Comparison of ENCODE assay signal across 9 mouse cellular contexts in the genomic region with DNA sequence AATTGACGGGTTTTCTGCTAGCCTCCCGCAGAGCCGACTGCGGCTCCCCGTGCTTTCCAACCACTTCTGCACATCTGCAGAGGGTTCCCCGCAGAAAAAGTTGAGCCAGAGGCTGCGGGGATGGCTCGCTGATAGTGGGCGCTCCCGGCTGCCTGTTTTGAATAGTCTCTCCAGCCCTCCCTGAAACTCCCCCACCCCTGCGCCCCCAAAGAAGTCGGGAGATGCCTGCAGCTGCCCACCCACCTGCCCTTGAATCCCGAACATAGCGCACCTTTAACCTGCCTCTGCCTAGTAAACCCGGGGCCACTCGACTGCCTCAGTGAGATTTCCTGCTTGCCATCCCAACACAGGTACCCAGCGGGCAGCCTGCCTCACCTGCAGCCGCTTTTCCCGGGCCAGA. TPM values are rescaled to one million over a fixed set of nuclear protein-coding genes. Genes with fewer than 3 reads are reported as not detected.
DNase-seq lines count a peak whose midpoint lies in the region; ATAC-seq and TF ChIP-seq lines count a peak whose summit lies in the region.
"Had no signal": no experiment of that assay in that cellular context is flagged by ENCODE, and none has a peak within 500 bp of the region (broad histone marks: within the 10 kb centered on the region; RNA-seq: fewer than 3 reads in every experiment).

No protein-coding gene starts in this region.

- under 1% methylated on average over 19 of the region's 19 CpGs for WGBS in heart, embryonic 15.5 days
- WGBS in forebrain, embryonic 13.5 days, result under 1% methylated on average over 18 of the region's 19 CpGs
- 1% methylated on average over 13 of the region's 19 CpGs for WGBS in liver, embryonic 13.5 days (ENCODE audit: insufficient replicate concordance)

- H3K4me2 ChIP-seq in heart, embryonic 15.5 days, result peak overlapping the region; percentile 94
- H3K4me2 ChIP-seq in forebrain, embryonic 13.5 days, result peak overlapping the region; percentile 97
- peak overlapping the region; percentile 50 for H3K4me2 ChIP-seq in liver, embryonic 13.5 days

- no peak overlapping the region for H3K27ac ChIP-seq in heart, embryonic 15.5 days
- H3K27ac ChIP-seq in ES-Bruce4 (ENCODE audit: insufficient read depth, low read length), result no peak overlapping the region
- no peak overlapping the region for H3K27ac ChIP-seq in forebrain, embryonic 13.5 days
- H3K27ac ChIP-seq in liver, embryonic 13.5 days, result no peak overlapping the region

- DNase-seq in heart, adult 9 months (ENCODE audit: low spot score in 2 of 2), result no peak
- DNase-seq in liver, embryonic 13.5 days, result no peak
- DNase-seq in cerebellum, adult 8-10 months, result no peak
- DNase-seq in testis, postnatal 10 days (ENCODE audit: low spot score), result no peak
- DNase-seq in retina, postnatal 1 day, result no peak

- no peak for TF ChIP-seq CTCF in ES-Bruce4 (IDR thresholded peaks at IDR 0.05; ENCODE audit: low read depth, low read length)

- no peak for TF ChIP-seq EP300 in ES-Bruce4 (IDR thresholded peaks at IDR 0.05; ENCODE audit: insufficient read depth, low read depth, low read length)

- no peaks in the 10 kb centered on the region for H3K36me3 ChIP-seq in heart, embryonic 15.5 days
- no peaks in the 10 kb centered on the region for H3K36me3 ChIP-seq in ES-Bruce4 (ENCODE audit: control insufficient read depth, insufficient read depth, low read length, poor library complexity, severe bottlenecking)
- H3K36me3 ChIP-seq in forebrain, embryonic 13.5 days (ENCODE audit: poor library complexity, severe bottlenecking), result no peaks in the 10 kb centered on the region
- no peaks in the 10 kb centered on the region for H3K36me3 ChIP-seq in liver, embryonic 13.5 days
- H3K36me3 ChIP-seq: G1E had no signal

- H3K4me3 ChIP-seq in heart, embryonic 15.5 days, result peak overlapping the region; percentile 51
- peak overlapping the region; percentile 54 for H3K4me3 ChIP-seq in ES-Bruce4 (ENCODE audit: low read depth, low read length)
- peak overlapping the region; percentile 50 for H3K4me3 ChIP-seq in forebrain, embryonic 13.5 days
- H3K4me3 ChIP-seq in liver, embryonic 13.5 days (replicated peaks), result peak overlapping the region; percentile 18; the same call in 1 of the 2 replicates

- H3K27me3 ChIP-seq in heart, embryonic 15.5 days, result peaks cover 83% of the 10 kb centered on the region
- H3K27me3 ChIP-seq in ES-Bruce4 (ENCODE audit: control insufficient read depth, insufficient read depth, low read length, poor library complexity, severe bottlenecking), result peaks cover 20% of the 10 kb centered on the region
- H3K27me3 ChIP-seq in forebrain, embryonic 13.5 days, result peaks cover 58% of the 10 kb centered on the region
- H3K27me3 ChIP-seq in liver, embryonic 13.5 days, result peaks cover 66% of the 10 kb centered on the region

- H3K4me1 ChIP-seq in heart, embryonic 15.5 days (replicated peaks), result peaks cover 26% of the 10 kb centered on the region
- no peaks in the 10 kb centered on the region for H3K4me1 ChIP-seq in ES-Bruce4 (ENCODE audit: control insufficient read depth, insufficient read depth, low read length)
- H3K4me1 ChIP-seq in forebrain, embryonic 13.5 days, result peaks cover 34% of the 10 kb centered on the region
- no peaks in the 10 kb centered on the region for H3K4me1 ChIP-seq in liver, embryonic 13.5 days (replicated peaks)

- H3K9ac ChIP-seq in heart, embryonic 15.5 days, result 0 out of 2 replicates have a peak overlapping the region, but pooled peaks have one; percentile 29
- no peak overlapping the region for H3K9ac ChIP-seq in ES-Bruce4 (ENCODE audit: low read depth, poor library complexity, severe bottlenecking)
- H3K9ac ChIP-seq in forebrain, embryonic 13.5 days, result peak overlapping the region; percentile 62
- no peak overlapping the region for H3K9ac ChIP-seq in liver, embryonic 13.5 days

- no peak for TF ChIP-seq POLR2A in ES-Bruce4 (IDR thresholded peaks at IDR 0.05; ENCODE audit: insufficient read depth, low read length)

- no peak for ATAC-seq in heart, embryonic 15.5 days (replicated peaks; ENCODE audit: insufficient number of reproducible peaks, insufficient read depth, low FRiP score, low read depth)
- peak; percentile 6; the same call in 1 of the 2 replicates for ATAC-seq in forebrain, embryonic 13.5 days
- ATAC-seq in liver, embryonic 13.5 days (ENCODE audit: low read depth), result no peak

- H3K9me3 ChIP-seq in heart, embryonic 15.5 days (replicated peaks), result no peaks in the 10 kb centered on the region
- no peaks in the 10 kb centered on the region for H3K9me3 ChIP-seq in ES-Bruce4 (replicated peaks; ENCODE audit: control insufficient read depth, insufficient read depth, low read length, poor library complexity, severe bottlenecking)
- H3K9me3 ChIP-seq in forebrain, embryonic 13.5 days (replicated peaks), result no peaks in the 10 kb centered on the region
- H3K9me3 ChIP-seq in liver, embryonic 13.5 days (replicated peaks), result no peaks in the 10 kb centered on the region
- H3K9me3 ChIP-seq: G1E had no signal

RNA-seq across cellular contexts. Expression of gene Sv2c, which starts 0.5 kb away (rescaled TPM):
- polyA plus RNA-seq in heart, embryonic 15.5 days (2015; fragmentation: Nextera tagmentation; extraction: Ambion mirVana), result 0.92 and 2.4 TPM in 2 replicates
- polyA plus RNA-seq in ES-Bruce4 (2011; ENCODE audit: insufficient read depth, insufficient read length, low read depth, missing spikeins), result 0.19 TPM in 1 of 2 replicates, not detected in the other
- 1.2 and 1.9 TPM in 2 replicates for polyA plus RNA-seq in forebrain, embryonic 13.5 days (2015; fragmentation: Nextera tagmentation; extraction: Ambion mirVana)
- polyA plus RNA-seq in liver, embryonic 13.5 days (2015; fragmentation: Nextera tagmentation; extraction: Ambion mirVana), result 0.13 and 0.27 TPM in 2 replicates

RNA-seq across cellular contexts. Expression of gene Gm17190, which starts 50.1 kb away (rescaled TPM):
- polyA plus RNA-seq in heart, embryonic 15.5 days (2015; fragmentation: Nextera tagmentation; extraction: Ambion mirVana), result not detected in 2 replicates
- 6.9 and 7.9 TPM in 2 replicates for polyA plus RNA-seq in ES-Bruce4 (2011; ENCODE audit: insufficient read depth, insufficient read length, low read depth, missing spikeins)
- polyA plus RNA-seq in forebrain, embryonic 13.5 days (2015; fragmentation: Nextera tagmentation; extraction: Ambion mirVana), result not detected in 2 replicates
- not detected in 2 replicates for polyA plus RNA-seq in liver, embryonic 13.5 days (2015; fragmentation: Nextera tagmentation; extraction: Ambion mirVana)
- polyA plus RNA-seq: G1E had no signal

RNA-seq across cellular contexts. Expression of gene Gm20075, which starts 50.7 kb away (rescaled TPM):
- polyA plus RNA-seq in heart, embryonic 15.5 days (2015; fragmentation: Nextera tagmentation; extraction: Ambion mirVana), result 26.2 and 29.9 TPM in 2 replicates
- polyA plus RNA-seq in ES-Bruce4 (2011; ENCODE audit: insufficient read depth, insufficient read length, low read depth, missing spikeins), result 43.1 and 47.0 TPM in 2 replicates
- 37.8 and 41.2 TPM in 2 replicates for polyA plus RNA-seq in forebrain, embryonic 13.5 days (2015; fragmentation: Nextera tagmentation; extraction: Ambion mirVana)
- polyA plus RNA-seq in liver, embryonic 13.5 days (2015; fragmentation: Nextera tagmentation; extraction: Ambion mirVana), result 8.0 and 8.2 TPM in 2 replicates

Comparison
In these comparisons a context has a peak if more than half of its experiments do, and no peak if none do; other contexts are left out.
1. H3K9ac ChIP-seq: peak in heart, embryonic 15.5 days (single experiment) and forebrain, embryonic 13.5 days (single experiment); none in ES-Bruce4 (single experiment) and liver, embryonic 13.5 days (single experiment).
2. Peak in every context shown above with its lines, with median percentiles within 50 percentile points of each other: H3K4me2 ChIP-seq and H3K4me3 ChIP-seq.